Mouse (Mus musculus): ENCODE data around the gene Hspg2.

GRCm38 (mm10) chr4:137438842-137439241 is 29.7 kb upstream of the Hspg2 start:
- TF ChIP-seq CTCF (IDR thresholded peaks at IDR 0.05; ENCODE audit: low read depth, low read length), result no peak
- no peak for TF ChIP-seq GATA2 (IDR thresholded peaks at IDR 0.05; ENCODE audit: borderline replicate concordance, low read depth, low read length)
